Mouse (Mus musculus) E14TG2a.4 (cell line): Measurements from ENCODE around the gene Lsamp.

Experiments used
- H3K27me3 ChIP-seq: 2 replicates; pipeline ENCODE4 v1.6.1; 2014; ENCODE audit warnings: low read length, control low read depth; ENCODE audit not compliant: insufficient read depth
- H3K36me3 ChIP-seq: 2 replicates; pipeline ENCODE4 v1.6.1; 2014; ENCODE audit warnings: low read length, control low read depth; ENCODE audit not compliant: insufficient read depth
- H3K4me1 ChIP-seq: replicated peaks from 2 replicates; pipeline ENCODE4 v1.6.1; 2014; ENCODE audit warnings: low read depth, low read length, control low read depth
- H3K4me3 ChIP-seq: replicated peaks from 2 replicates; pipeline ENCODE4 v1.5.1; 2014; ENCODE audit warnings: mild to moderate bottlenecking, low read length
- H3K9me3 ChIP-seq: 2 replicates; pipeline ENCODE4 v1.6.1; 2014; ENCODE audit warnings: low read length, control low read depth
- CTCF ChIP-seq: conservative IDR thresholded peaks from 2 replicates; pipeline ENCODE4 v1.5.1; 2014; ENCODE audit warnings: low read length
- NANOG ChIP-seq: IDR thresholded peaks from 2 replicates; pipeline ENCODE4 v1.6.1; 2014; ENCODE audit warnings: borderline replicate concordance, low read length, mixed read lengths
- POU5F1 ChIP-seq: IDR thresholded peaks from 2 replicates; pipeline ENCODE4 v1.6.1; 2014; ENCODE audit warnings: low read length, borderline replicate concordance

Gene Lsamp

DNA sequence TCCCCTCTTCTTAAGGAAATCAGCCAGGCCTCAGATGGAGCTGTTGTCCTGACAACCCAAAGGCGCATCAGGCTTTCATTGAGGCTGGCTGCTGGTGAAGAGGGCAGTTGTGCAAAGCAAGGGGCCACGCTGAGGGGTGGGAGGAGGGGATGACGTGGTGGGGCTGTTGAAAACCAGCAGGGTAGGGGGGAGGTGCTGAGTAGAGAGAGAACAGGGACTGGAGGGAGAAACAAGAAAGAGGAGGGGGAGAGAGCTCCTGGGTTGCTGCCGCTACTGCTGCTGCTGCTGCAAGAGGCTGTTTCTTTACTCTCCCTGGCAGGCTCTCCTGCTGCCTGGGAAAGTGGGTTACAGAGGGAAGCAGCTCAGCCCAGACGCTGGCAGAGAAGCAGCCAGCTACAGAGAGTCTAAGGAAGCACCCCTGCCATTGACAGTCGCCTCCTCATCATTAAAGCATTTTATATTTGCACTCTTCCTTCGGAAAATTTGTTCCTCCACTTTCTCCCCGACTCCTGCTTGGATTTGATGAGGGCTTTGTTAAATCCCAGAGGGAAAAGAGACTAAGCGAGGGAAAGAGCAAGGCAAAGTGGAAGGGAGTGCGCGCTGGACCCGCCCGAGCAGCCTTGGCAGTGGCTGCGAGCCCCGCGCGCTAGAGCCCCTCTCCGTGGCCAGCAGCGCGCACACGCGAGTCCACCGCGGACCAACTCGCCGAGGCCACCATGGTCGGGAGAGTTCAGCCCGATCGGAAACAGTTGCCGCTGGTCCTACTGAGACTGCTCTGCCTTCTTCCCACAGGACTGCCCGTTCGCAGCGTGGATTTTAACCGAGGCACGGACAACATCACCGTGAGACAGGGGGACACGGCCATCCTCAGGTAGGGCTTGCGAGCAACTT is 1548.7 kb downstream of the Lsamp start:
- Histone ChIP-seq H3K9me3 (no peaks in the 10 kb centered on the region), H3K4me3 (peak overlapping the region; percentile 72), H3K4me1 (peaks cover 6% of the 10 kb centered on the region; the same call in 1 of the 2 replicates), H3K36me3 (no peaks in the 10 kb centered on the region), H3K27me3 (peaks cover 27% of the 10 kb centered on the region)
- TF ChIP-seq NANOG = no peak
- no peak for TF ChIP-seq POU5F1
- TF ChIP-seq CTCF = no peak

DNA sequence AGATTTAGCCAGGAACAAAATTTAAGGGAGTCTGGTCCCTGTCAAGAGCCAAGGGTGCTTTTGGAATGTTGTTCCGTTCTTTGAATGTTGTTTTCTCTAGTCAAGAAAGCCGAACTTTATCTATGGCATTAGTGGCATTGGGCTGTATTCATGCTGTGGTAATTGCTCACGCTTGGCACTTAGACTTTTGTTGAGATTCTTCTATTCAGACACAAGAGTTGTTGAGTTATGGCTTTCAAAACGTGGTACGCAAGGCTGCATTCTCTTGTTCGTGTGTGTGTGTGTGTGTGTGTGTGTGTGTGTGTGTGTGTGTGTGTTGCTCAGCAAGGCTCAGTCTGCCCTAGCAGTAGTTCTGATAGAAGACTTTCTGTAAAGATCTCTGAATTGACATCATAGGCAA is 1549.5 kb downstream of the Lsamp start:
- no peaks in the 10 kb centered on the region for H3K9me3 ChIP-seq
- H3K27me3 ChIP-seq = peaks cover 27% of the 10 kb centered on the region
- peak overlapping the region; percentile 72; the same call in 1 of the 2 replicates for H3K4me3 ChIP-seq
- no peaks in the 10 kb centered on the region for H3K36me3 ChIP-seq
- TF ChIP-seq POU5F1 = no peak
- no peak for TF ChIP-seq NANOG
- no peak for TF ChIP-seq CTCF
- H3K4me1 ChIP-seq = peaks cover 6% of the 10 kb centered on the region; the same call in 1 of the 2 replicates

DNA sequence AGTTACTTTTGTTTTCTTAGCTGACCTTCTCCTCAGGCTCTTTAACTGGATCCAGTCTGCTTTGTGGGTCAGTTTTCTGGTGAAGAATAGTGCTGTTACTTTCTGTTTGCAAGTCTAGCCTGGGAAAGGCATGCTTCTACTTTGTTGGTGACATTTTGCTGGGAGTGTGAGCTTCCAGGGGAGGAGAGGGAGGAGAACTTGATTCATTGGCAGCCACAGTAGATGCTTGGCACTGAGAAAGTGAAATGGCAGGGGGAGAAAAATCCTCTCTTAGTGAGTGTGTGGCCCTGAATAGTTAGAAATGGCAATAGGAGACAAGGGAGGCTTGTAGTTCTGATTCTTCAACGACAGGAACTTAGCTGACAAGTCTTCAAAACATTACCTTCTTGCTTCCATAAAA is 1551.6 kb downstream of the Lsamp start:
- H3K36me3 ChIP-seq = no peaks in the 10 kb centered on the region
- no peaks in the 10 kb centered on the region for H3K9me3 ChIP-seq
- no peak overlapping the region for H3K4me3 ChIP-seq
- peaks cover 27% of the 10 kb centered on the region for H3K27me3 ChIP-seq
- H3K4me1 ChIP-seq = peaks cover 6% of the 10 kb centered on the region; the same call in 1 of the 2 replicates
- TF ChIP-seq CTCF = no peak
- TF ChIP-seq NANOG = no peak
- TF ChIP-seq POU5F1 = no peak

DNA sequence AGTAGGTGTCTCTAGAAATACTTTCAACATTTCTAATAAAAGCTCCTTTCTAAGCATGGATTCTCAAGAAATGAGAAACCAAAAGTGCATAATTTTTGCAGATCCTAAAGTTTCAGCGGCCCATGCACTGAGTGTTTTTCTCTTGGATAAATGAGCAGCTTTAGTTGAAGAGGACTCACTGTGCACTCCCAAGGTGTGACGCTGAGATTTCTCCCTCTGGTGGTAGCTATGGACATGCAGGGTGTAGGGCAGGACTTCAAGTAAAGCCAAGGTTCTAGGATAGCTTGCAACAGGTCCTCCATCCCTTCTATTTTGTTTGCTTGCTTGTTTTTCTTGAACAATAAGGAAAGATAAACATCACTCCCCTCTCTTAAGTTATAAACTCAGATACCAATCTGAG is 1558.5 kb downstream of the Lsamp start:
- Histone ChIP-seq H3K27me3 (no peaks in the 10 kb centered on the region), H3K4me1 (no peaks in the 10 kb centered on the region)

DNA sequence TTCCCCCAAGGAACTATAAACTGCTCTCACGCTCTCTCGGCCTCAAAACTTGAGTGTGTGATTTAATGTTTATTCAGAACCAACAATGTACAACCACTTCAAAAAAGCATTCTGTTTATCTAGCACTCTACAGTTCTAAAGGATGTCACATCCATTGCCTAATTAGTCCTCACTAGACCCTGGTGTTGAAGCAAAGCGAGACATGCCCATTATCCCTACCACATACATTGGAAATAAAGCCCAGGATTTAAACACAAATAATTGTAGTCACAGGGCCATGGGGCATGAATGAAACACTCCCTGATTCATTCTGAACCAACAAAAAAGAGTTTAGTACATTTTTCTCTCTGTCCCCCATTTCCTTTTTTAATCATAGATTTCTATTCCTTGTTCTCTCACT is 1567.0 kb downstream of the Lsamp start:
- TF ChIP-seq NANOG (no peak), POU5F1 (no peak), CTCF (no peak)
- Histone ChIP-seq H3K4me1 (no peaks in the 10 kb centered on the region), H3K9me3 (no peaks in the 10 kb centered on the region), H3K27me3 (no peaks in the 10 kb centered on the region), H3K4me3 (no peak overlapping the region), H3K36me3 (no peaks in the 10 kb centered on the region)

More for the DNA sequence above, 1558.5 kb downstream of the Lsamp start:
- Histone ChIP-seq H3K36me3 (no peaks in the 10 kb centered on the region), H3K4me3 (no peak overlapping the region), H3K9me3 (no peaks in the 10 kb centered on the region)
- no peak for TF ChIP-seq NANOG
- TF ChIP-seq POU5F1 = no peak
- TF ChIP-seq CTCF = 0 out of 2 replicates have a peak, but pooled peaks have one; percentile 20

DNA sequence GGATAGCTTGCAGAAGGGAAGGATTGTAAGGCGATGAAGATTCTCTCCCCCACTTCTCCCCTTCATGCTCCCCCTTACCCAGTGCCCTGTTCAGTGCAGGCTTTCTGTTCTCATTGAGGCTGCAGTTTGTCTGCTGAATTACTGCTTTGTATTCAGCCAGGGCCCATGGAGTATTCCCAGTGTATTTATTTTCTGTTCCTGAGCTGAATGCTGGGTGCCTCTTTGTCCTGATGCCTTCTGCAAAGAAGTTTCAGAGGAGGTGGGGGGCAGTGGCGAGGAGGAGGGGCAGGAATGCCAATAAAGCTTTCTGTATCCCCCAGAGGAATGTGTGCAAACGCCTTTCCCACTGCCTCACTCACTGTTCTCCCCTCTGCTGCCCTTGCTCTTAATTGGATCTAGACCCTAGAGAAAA is 1567.7 kb downstream of the Lsamp start:
- no peaks in the 10 kb centered on the region for H3K27me3 ChIP-seq
- H3K4me3 ChIP-seq = no peak overlapping the region
- H3K4me1 ChIP-seq = no peaks in the 10 kb centered on the region
- no peaks in the 10 kb centered on the region for H3K9me3 ChIP-seq
- no peak for TF ChIP-seq NANOG
- TF ChIP-seq POU5F1 = no peak
- no peak for TF ChIP-seq CTCF
- H3K36me3 ChIP-seq = no peaks in the 10 kb centered on the region

DNA sequence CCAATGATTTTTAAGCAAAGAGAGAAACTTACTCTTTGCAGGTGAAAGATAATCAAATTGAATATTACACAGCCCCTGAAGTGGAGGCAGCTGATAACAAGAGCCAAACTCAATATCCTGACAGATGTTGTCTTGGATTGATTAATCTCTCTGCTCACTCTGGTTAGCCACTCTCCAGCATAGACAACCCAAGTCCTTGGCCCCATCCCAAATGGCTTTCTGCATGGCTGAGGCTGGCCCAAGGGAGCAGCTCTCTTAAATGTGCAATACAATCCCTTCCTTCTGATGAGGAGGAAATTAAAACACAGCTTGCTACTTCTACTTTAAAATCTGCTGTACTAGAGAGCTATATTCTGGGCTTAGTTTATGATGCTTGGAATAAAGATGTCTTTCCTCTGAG is 1572.9 kb downstream of the Lsamp start:
- no peak for TF ChIP-seq CTCF
- no peak for TF ChIP-seq POU5F1
- TF ChIP-seq NANOG = no peak
- Histone ChIP-seq H3K27me3 (no peaks in the 10 kb centered on the region), H3K36me3 (no peaks in the 10 kb centered on the region), H3K9me3 (no peaks in the 10 kb centered on the region), H3K4me1 (no peaks in the 10 kb centered on the region), H3K4me3 (no peak overlapping the region)

DNA sequence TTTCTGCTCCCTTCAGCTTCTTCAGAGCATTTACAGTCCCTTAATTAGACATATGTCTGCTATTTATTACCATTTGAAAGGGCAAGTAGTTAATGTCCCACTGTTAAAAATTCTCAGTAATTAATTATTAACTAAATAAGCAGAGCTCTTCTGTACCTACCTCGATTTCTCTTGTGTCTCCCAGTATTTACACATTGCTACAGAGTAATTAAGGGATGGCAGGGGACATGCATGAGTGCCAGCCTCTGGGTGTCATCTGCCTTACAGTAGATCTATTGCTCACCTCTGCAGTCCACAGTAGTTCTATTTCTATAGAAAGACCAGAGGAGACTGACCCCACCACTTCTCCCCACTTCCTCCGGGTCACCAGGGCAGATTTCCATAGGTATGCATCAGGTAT is 1581.1 kb downstream of the Lsamp start:
- TF ChIP-seq CTCF (no peak), POU5F1 (no peak), NANOG (no peak)
- no peaks in the 10 kb centered on the region for H3K4me1 ChIP-seq
- H3K9me3 ChIP-seq = no peaks in the 10 kb centered on the region
- no peaks in the 10 kb centered on the region for H3K36me3 ChIP-seq
- H3K4me3 ChIP-seq = no peak overlapping the region
- H3K27me3 ChIP-seq = no peaks in the 10 kb centered on the region
